Comparison of ENCODE assay signal across 17 mouse cellular contexts in genomic region chr8:120554466-120555039, GRCm38 (mm10). TPM values are rescaled to one million over a fixed set of nuclear protein-coding genes. Genes with fewer than 3 reads are reported as not detected.
A peak's percentile ranks its signal among the peaks of the same experiment; 100 is the strongest.
DNase-seq lines count a peak whose midpoint lies in the region; ATAC-seq and TF ChIP-seq lines count a peak whose summit lies in the region.
"Had no signal": no experiment of that assay in that cellular context is flagged by ENCODE, and none has a peak within 500 bp of the region (broad histone marks: within the 10 kb centered on the region; RNA-seq: fewer than 3 reads in every experiment).

No protein-coding gene starts in this region.

- WGBS in forebrain, embryonic 10.5 days: 93% methylated on average over 18 of the region's 18 CpGs
- WGBS in forebrain, embryonic 16.5 days: 88% methylated on average over 18 of the region's 18 CpGs
- 91% methylated on average over 18 of the region's 18 CpGs for WGBS in heart, embryonic 11.5 days (ENCODE audit: insufficient replicate concordance)
- 87% methylated on average over 18 of the region's 18 CpGs for WGBS in heart, postnatal 0 days
- 92% methylated on average over 18 of the region's 18 CpGs for WGBS in embryonic facial prominence, embryonic 12.5 days

- no peak overlapping the region for H3K9ac ChIP-seq in forebrain, embryonic 16.5 days (replicated peaks; ENCODE audit: low read depth, low read length)
- no peak overlapping the region for H3K9ac ChIP-seq in heart, embryonic 11.5 days (ENCODE audit: low read depth, low read length)
- H3K9ac ChIP-seq in heart, postnatal 0 days (replicated peaks; ENCODE audit: low read depth, low read length): no peak overlapping the region
- H3K9ac ChIP-seq in embryonic facial prominence, embryonic 12.5 days: no peak overlapping the region
- H3K9ac ChIP-seq: liver, embryonic 13.5 days; midbrain, embryonic 12.5 days had no signal

- H3K36me3 ChIP-seq in forebrain, embryonic 10.5 days (replicated peaks): peaks cover 41% of the 10 kb centered on the region
- no peaks in the 10 kb centered on the region for H3K36me3 ChIP-seq in forebrain, embryonic 16.5 days (ENCODE audit: control insufficient read depth, insufficient read depth)
- H3K36me3 ChIP-seq in heart, embryonic 11.5 days (ENCODE audit: control insufficient read depth, insufficient read depth, low read length): peaks cover 2% of the 10 kb centered on the region; the same call in 1 of the 2 replicates
- H3K36me3 ChIP-seq in heart, postnatal 0 days (replicated peaks; ENCODE audit: control insufficient read depth, insufficient read depth, low read length): peaks cover 6% of the 10 kb centered on the region; the same call in 1 of the 2 replicates
- H3K36me3 ChIP-seq in embryonic facial prominence, embryonic 12.5 days: 0 out of 2 replicates have a peak, but pooled peaks cover 5% of the 10 kb centered on the region

- no peak for TF ChIP-seq CTCF in heart, postnatal 0 days (IDR thresholded peaks at IDR 0.05; ENCODE audit: low read depth)

- H3K9me3 ChIP-seq in forebrain, embryonic 10.5 days: no peaks in the 10 kb centered on the region
- H3K9me3 ChIP-seq in forebrain, embryonic 16.5 days (ENCODE audit: control insufficient read depth, low read length): no peaks in the 10 kb centered on the region
- no peaks in the 10 kb centered on the region for H3K9me3 ChIP-seq in heart, embryonic 11.5 days (replicated peaks; ENCODE audit: control insufficient read depth, low read length)
- H3K9me3 ChIP-seq in heart, postnatal 0 days (replicated peaks; ENCODE audit: control insufficient read depth, low read length): no peaks in the 10 kb centered on the region
- H3K9me3 ChIP-seq in embryonic facial prominence, embryonic 12.5 days: no peaks in the 10 kb centered on the region
- H3K9me3 ChIP-seq: liver, embryonic 13.5 days; midbrain, embryonic 12.5 days had no signal

- ATAC-seq in forebrain, embryonic 16.5 days: no peak
- ATAC-seq in heart, embryonic 11.5 days (replicated peaks; ENCODE audit: insufficient number of reproducible peaks, low FRiP score, low TSS enrichment): no peak
- no peak for ATAC-seq in heart, postnatal 0 days (ENCODE audit: insufficient read depth, low read depth)
- no peak for ATAC-seq in embryonic facial prominence, embryonic 12.5 days (ENCODE audit: insufficient number of reproducible peaks, insufficient read depth, low FRiP score, low TSS enrichment)
- ATAC-seq: CD4-positive, CD25-positive, alpha-beta regulatory T cell, adult 4 months; intestine, postnatal 0 days had no signal

- no peak overlapping the region for H3K4me2 ChIP-seq in forebrain, embryonic 16.5 days (ENCODE audit: low read length)
- peak overlapping the region; percentile 23 for H3K4me2 ChIP-seq in heart, embryonic 11.5 days
- no peak overlapping the region for H3K4me2 ChIP-seq in heart, postnatal 0 days (ENCODE audit: low read depth, low read length)
- no peak overlapping the region for H3K4me2 ChIP-seq in embryonic facial prominence, embryonic 12.5 days (replicated peaks)
- H3K4me2 ChIP-seq: midbrain, embryonic 12.5 days had no signal

- 0 out of 2 replicates have a peak overlapping the region, but pooled peaks have one; percentile 61 for H3K27ac ChIP-seq in forebrain, embryonic 10.5 days
- no peak overlapping the region for H3K27ac ChIP-seq in forebrain, embryonic 16.5 days (ENCODE audit: low read length)
- H3K27ac ChIP-seq in heart, embryonic 11.5 days (ENCODE audit: low read depth, low read length): 0 out of 2 replicates have a peak overlapping the region, but pooled peaks have one; percentile 94
- H3K27ac ChIP-seq in heart, postnatal 0 days (ENCODE audit: low read depth): peak overlapping the region; percentile 94; the same call in 1 of the 2 replicates
- 0 out of 2 replicates have a peak overlapping the region, but pooled peaks have one; percentile 5 for H3K27ac ChIP-seq in embryonic facial prominence, embryonic 12.5 days
- H3K27ac ChIP-seq: liver, embryonic 13.5 days had no signal

- intact Hi-C loops in heart, postnatal 10 days (cut with DNase I): no loop called here
- intact Hi-C loops in heart, postnatal 14 days (cut with DNase I): no loop called here

- no peak for DNase-seq in forebrain, embryonic 10.5 days (ENCODE audit: extremely low spot score, low spot score)
- no peak for DNase-seq in heart, postnatal 10 days
- DNase-seq in heart, postnatal 0 days (ENCODE audit: low spot score): no peak
- DNase-seq in heart, postnatal 14 days: no peak
- no peak for DNase-seq in spleen, postnatal 4 days (ENCODE audit: low spot score in 2 of 2)
- DNase-seq: adrenal gland, postnatal 14 days; cerebellum, adult 9-10 months; kidney, postnatal 25 days; liver, embryonic 13.5 days; lung, adult 2 months; lung, postnatal 14 days had no signal

- TF ChIP-seq EP300 in heart, postnatal 0 days (IDR thresholded peaks at IDR 0.05; ENCODE audit: low read depth): no peak

- H3K4me1 ChIP-seq in forebrain, embryonic 10.5 days: peaks cover 100% of the 10 kb centered on the region
- peaks cover 88% of the 10 kb centered on the region for H3K4me1 ChIP-seq in forebrain, embryonic 16.5 days (replicated peaks; ENCODE audit: control insufficient read depth, insufficient read depth, low read length)
- peaks cover 95% of the 10 kb centered on the region for H3K4me1 ChIP-seq in heart, embryonic 11.5 days (ENCODE audit: control insufficient read depth, insufficient read depth, low read length)
- H3K4me1 ChIP-seq in heart, postnatal 0 days (ENCODE audit: control insufficient read depth, insufficient read depth): peaks cover 77% of the 10 kb centered on the region
- peaks cover 84% of the 10 kb centered on the region for H3K4me1 ChIP-seq in embryonic facial prominence, embryonic 12.5 days

- H3K4me3 ChIP-seq in forebrain, embryonic 10.5 days: no peak overlapping the region
- no peak overlapping the region for H3K4me3 ChIP-seq in forebrain, embryonic 16.5 days (replicated peaks; ENCODE audit: low read length)
- no peak overlapping the region for H3K4me3 ChIP-seq in heart, embryonic 11.5 days (ENCODE audit: low read depth, low read length)
- H3K4me3 ChIP-seq in heart, postnatal 0 days (ENCODE audit: low read depth, low read length): no peak overlapping the region
- H3K4me3 ChIP-seq in embryonic facial prominence, embryonic 12.5 days: no peak overlapping the region
- H3K4me3 ChIP-seq: liver, embryonic 13.5 days; midbrain, embryonic 12.5 days had no signal

- H3K27me3 ChIP-seq in forebrain, embryonic 10.5 days (ENCODE audit: poor library complexity, severe bottlenecking): peaks cover 45% of the 10 kb centered on the region
- no peaks in the 10 kb centered on the region for H3K27me3 ChIP-seq in forebrain, embryonic 16.5 days (replicated peaks; ENCODE audit: control insufficient read depth, insufficient read depth, low read length)
- H3K27me3 ChIP-seq in heart, embryonic 11.5 days (ENCODE audit: control insufficient read depth, insufficient read depth, low read length): no peaks in the 10 kb centered on the region
- H3K27me3 ChIP-seq in heart, postnatal 0 days (ENCODE audit: control insufficient read depth, insufficient read depth, low read length): no peaks in the 10 kb centered on the region
- no peaks in the 10 kb centered on the region for H3K27me3 ChIP-seq in embryonic facial prominence, embryonic 12.5 days
- H3K27me3 ChIP-seq: liver, embryonic 13.5 days had no signal

RNA-seq across cellular contexts. Expression of gene Gins2, which starts 34.6 kb away (rescaled TPM):
- polyA plus RNA-seq in forebrain, embryonic 10.5 days (2016; fragmentation: Nextera tagmentation; extraction: Ambion mirVana): 154 and 158 TPM in 2 replicates
- polyA plus RNA-seq in forebrain, embryonic 16.5 days (2015; fragmentation: Nextera tagmentation; extraction: Ambion mirVana): 23.1 and 24.3 TPM in 2 replicates
- 81.8 and 82.7 TPM in 2 replicates for polyA plus RNA-seq in heart, embryonic 11.5 days (2014; fragmentation: Nextera tagmentation; extraction: Ambion mirVana)
- total RNA-seq in heart, postnatal 10 days (2021): 10 to 100 TPM; 14.6 to 15.2 TPM
- 29.8 and 52.1 TPM in 2 replicates for total RNA-seq in heart, postnatal 0 days (2014; rRNA removed; ENCODE audit: low replicate concordance)
- 19.3 and 23.8 TPM in 2 replicates for polyA plus RNA-seq in heart, postnatal 0 days (2015; fragmentation: Nextera tagmentation; extraction: Ambion mirVana)
- total RNA-seq in heart, postnatal 14 days (2021): 1 to 10 TPM; 3.2 to 6.4 TPM
- polyA plus RNA-seq in embryonic facial prominence, embryonic 12.5 days (2016; fragmentation: Nextera tagmentation; extraction: Ambion mirVana): 109 and 115 TPM in 2 replicates
